Mouse (Mus musculus): ENCODE measurements at regions not wholly inside any gene's neighbourhood (a gene's known extent, or its start where the extent isn't known, plus 50 kb on each side); places are given as distances from the start of the nearest gene placed in this dataset.
A peak's percentile ranks its signal among the peaks of the same experiment; 100 is the strongest.

DNA sequence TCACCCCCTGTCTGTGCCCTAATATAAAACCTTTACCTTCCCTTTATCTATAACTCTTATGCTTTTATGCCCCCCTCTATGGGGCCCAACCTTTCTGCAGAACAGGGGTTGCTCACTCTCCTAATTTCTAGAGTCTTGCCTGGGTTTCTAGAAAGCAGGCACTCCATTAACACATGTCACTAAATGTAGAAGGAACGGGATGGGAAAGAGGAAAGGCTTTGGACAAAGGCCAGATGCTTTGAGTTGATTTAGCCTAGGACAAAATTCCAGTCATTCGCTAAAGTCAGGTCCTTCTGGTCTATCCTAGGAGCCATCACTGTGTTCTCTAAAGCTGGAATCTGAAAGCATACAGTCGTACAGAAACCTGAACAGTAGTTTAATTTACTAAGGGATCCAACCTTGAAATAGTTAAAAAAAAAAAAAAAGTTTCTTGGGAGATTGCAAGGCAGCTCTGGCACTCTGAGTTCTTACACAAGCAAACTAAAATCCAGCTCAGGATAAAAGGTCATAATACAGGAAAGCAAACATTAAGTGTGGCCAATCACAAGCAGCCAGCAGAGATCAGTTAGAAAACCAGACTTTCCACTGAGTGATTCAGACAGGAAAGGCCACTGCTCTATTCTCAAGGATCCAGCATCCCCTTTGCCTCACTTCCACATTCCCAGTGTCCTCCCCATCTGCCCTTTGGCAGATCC lies 109.5 kb downstream of the Ccdc71l start:
- no peak for ATAC-seq (replicated peaks; ENCODE audit: low read depth, poor library complexity, severe bottlenecking)

GRCm38 (mm10) chr12:32488578-32488892 lies 110.0 kb downstream of the Ccdc71l start:
- no peak for ATAC-seq (replicated peaks; ENCODE audit: low read depth, poor library complexity, severe bottlenecking)

DNA sequence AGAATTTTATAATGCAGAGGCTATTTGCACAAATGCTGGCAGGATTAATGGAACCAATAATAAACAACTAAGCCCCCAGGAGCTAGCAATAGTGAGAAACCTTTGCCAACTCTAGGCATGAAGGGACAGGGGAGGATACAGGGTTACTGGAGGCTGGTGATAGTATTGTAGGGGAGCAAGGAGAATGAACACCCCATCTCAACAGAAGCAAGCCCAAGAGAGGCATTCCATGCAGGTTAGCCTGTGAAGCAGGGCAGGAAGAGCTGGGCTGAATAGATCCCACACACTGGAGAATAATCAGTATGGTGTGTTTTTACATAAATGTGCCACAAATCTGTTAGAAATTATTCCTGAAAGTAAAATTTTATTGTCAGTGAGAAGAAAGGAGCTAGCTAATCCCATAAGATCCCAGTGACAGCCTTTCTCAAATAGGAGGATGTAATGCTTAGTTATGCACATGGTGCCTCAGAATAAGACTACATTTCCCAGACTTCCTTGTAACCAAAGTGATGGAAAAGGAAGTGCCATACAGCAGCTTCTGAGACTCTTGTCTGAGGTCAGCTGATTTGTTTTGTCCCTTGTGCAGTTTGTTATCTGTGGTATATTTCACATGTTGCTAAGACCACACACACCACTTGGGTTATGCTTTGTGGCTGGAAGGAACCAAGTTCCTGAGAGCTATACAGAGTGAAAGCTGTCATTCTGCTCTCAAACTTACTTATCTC lies 111.1 kb downstream of the Ccdc71l start:
- ATAC-seq (replicated peaks; ENCODE audit: low read depth, poor library complexity, severe bottlenecking), result peak; percentile 89

DNA sequence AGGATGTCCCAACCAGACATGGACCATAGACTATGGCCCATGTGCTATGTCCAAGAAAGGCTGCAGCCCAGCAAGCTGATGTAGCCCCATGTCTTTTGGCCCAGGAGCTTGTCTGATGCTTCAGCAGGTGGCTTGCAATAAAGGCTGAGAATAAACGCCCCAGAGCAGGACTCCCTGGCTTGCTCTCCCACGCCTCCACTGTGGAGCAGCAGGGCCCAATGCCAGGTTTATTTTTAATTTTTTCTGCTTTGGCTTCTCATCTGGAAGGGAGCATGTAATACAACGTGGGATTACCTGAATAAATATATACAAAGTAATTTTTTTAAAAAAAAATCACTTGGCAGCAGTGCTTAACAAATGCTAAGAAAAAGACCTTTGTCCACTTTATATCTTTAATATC lies 125.7 kb downstream of the Ccdc71l start:
- ATAC-seq (replicated peaks; ENCODE audit: low read depth, poor library complexity, severe bottlenecking), result no peak

- no peak for ATAC-seq (replicated peaks; ENCODE audit: low read depth, poor library complexity, severe bottlenecking)
Observed at GRCm38 (mm10) chr12:32508671-32509070, 130.2 kb downstream of the Ccdc71l start.

DNA sequence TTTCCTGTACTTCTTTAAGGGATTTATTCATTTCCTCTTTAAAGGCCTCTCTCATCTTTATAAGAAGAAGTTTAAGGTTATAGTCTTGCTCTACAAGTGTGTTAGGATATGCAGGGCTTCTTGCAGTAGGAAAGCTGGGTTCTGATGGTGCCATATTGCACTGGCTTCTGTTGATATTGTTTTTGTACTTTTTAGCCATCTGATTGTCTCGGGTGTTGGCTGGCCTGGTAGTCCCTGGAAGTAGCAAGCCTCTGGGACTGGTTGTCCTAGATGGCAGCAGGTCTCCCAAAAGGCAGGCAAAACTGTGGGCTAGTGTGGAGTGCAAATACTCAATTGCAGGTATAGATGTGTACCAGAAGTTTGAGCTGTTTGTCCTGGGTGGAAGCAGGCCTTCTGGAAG lies 147.1 kb downstream of the Ccdc71l start:
- no peak for ATAC-seq (replicated peaks; ENCODE audit: low read depth, poor library complexity, severe bottlenecking)

GRCm38 (mm10) chr12:32531216-32531615 lies 152.7 kb downstream of the Ccdc71l start:
- no peak for ATAC-seq (replicated peaks; ENCODE audit: low read depth, poor library complexity, severe bottlenecking)

GRCm38 (mm10) chr12:32533641-32534040 lies 155.1 kb downstream of the Ccdc71l start:
- ATAC-seq (replicated peaks; ENCODE audit: low read depth, poor library complexity, severe bottlenecking), result no peak

DNA sequence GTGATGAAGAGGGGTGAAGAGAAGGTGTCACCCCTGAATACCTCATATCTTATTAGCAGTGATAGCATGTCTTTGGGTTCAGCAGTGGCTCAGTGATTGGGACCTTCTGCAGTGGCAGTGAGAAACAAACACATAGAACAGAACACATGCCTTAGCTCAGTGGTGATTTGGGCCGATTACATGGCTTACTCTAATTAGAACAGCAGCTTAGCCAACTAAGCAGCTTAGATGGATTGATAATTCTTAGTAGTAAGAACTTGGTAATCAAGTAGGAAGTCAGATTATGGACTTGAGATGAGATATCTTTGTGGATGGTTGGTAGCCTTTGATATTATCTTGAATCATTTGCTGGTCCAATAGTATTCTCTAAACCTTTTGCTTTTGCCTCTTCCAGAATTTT lies 167.0 kb downstream of the Ccdc71l start:
- ATAC-seq (replicated peaks; ENCODE audit: low read depth, poor library complexity, severe bottlenecking), result no peak

- ATAC-seq (replicated peaks; ENCODE audit: low read depth, poor library complexity, severe bottlenecking), result no peak
Observed at GRCm38 (mm10) chr12:32546356-32546755, 167.9 kb downstream of the Ccdc71l start.

DNA sequence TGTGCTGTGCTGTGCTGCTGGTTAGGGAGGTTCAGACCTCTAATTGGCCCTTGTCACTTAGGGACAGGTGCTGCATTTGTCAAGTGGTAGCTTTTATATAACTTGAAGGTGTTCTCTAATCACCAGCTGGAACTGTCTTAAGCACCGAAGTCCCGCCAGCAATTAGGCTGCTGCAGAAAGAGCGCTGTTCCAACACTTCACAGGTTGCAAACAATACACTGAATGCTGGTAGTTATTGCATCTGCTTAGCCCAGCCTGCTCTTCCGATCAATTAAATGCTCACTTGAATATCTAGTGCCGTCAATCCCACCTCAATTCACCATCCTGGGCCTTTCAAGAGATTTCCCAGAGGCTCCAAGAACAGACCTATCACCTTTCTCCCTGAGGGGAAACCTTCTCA lies 175.3 kb downstream of the Ccdc71l start:
- ATAC-seq (replicated peaks; ENCODE audit: low read depth, poor library complexity, severe bottlenecking), result no peak

DNA sequence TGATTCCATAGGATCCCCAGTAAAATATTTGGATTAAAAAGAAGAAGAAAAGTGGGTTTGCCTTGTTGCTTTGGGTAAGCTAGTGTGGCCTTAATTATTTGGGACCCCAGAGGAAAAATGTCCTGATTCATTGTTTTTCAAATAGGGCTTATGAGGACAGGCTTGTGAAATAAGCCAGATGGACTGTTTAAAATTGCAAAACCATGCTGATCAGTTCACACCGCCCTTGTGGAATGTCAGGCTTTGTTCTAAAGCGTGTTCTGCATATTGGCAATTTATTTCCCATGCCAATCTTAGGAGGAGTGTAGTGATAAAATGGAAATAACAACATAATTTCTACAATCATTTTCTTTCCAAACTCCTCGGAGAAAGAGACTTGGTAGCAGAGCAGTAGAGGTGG lies 189.3 kb downstream of the Ccdc71l start:
- ATAC-seq (replicated peaks; ENCODE audit: low read depth, poor library complexity, severe bottlenecking), result no peak

GRCm38 (mm10) chr12:32581304-32581703 lies 202.8 kb downstream of the Ccdc71l start:
- no peak for ATAC-seq (replicated peaks; ENCODE audit: low read depth, poor library complexity, severe bottlenecking)

GRCm38 (mm10) chr12:32602131-32602815 lies 217.1 kb upstream of the Nampt start:
- peak; percentile 98 for ATAC-seq (replicated peaks; ENCODE audit: low read depth, poor library complexity, severe bottlenecking)

GRCm38 (mm10) chr12:32605353-32605752 lies 214.0 kb upstream of the Nampt start:
- ATAC-seq (replicated peaks; ENCODE audit: low read depth, poor library complexity, severe bottlenecking), result no peak

- no peak for ATAC-seq (replicated peaks; ENCODE audit: low read depth, poor library complexity, severe bottlenecking)
Observed at GRCm38 (mm10) chr12:32615000-32615399, 204.3 kb upstream of the Nampt start.

- no peak for ATAC-seq (replicated peaks; ENCODE audit: low read depth, poor library complexity, severe bottlenecking)
Observed at GRCm38 (mm10) chr12:32616086-32616485, 203.3 kb upstream of the Nampt start.

DNA sequence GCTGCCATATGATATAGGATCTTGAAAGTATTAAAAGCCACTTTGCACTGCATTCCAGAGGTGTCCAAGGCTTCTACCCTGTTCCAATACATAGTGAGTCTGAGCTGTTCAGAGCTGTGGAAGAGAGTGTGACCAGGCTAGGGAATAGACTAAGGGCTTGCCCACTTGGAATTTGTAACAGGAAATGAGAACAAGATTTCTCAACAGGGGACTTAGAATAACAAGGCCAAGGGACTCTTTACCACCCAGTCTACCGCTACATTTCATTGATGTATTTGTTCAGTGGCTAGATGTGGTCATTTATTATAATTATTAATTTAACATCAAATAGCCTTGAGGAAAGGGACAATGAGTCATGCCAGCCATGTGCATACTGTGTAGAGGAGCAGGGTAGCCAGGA lies 202.3 kb upstream of the Nampt start:
- no peak for ATAC-seq (replicated peaks; ENCODE audit: low read depth, poor library complexity, severe bottlenecking)

DNA sequence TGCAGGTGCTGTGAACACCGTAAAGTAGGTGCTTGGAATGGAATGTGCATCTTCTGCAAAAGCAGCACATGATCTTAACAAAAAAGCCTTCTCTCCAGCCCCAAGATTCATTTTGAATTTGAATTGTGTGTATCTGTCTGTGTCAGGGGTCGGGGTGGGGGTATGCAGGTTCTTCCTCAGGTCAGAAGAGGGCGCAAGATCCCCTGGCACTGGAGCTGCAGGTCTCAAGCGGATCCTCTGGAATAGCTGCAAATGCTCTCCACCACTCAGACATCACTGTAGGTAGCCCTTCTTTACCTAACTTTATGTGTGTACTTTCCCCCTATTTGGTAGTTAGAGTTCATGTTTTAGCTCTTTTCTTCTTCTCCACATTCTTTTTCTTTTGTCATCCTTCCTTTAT lies 199.5 kb upstream of the Nampt start:
- ATAC-seq (replicated peaks; ENCODE audit: low read depth, poor library complexity, severe bottlenecking), result no peak

DNA sequence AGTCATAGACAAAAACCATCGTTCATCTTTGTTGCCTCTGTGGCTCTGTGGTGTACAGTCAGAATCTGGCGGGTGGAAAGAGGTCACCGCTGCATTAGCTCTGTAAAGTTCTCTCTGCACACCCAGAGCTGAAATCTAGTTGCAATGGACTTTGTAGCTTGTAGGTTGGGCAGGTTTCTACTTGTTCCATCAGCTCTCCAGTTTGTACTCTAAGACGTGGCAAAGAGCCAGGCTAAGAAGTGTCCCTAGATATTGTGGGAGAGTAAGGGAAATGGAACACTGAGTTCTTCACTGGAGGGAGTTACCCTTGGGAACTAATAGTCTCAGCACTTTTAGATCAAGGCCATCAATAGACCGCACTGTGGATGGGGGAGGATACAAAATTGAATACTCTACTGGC lies 197.6 kb upstream of the Nampt start:
- no peak for ATAC-seq (replicated peaks; ENCODE audit: low read depth, poor library complexity, severe bottlenecking)

DNA sequence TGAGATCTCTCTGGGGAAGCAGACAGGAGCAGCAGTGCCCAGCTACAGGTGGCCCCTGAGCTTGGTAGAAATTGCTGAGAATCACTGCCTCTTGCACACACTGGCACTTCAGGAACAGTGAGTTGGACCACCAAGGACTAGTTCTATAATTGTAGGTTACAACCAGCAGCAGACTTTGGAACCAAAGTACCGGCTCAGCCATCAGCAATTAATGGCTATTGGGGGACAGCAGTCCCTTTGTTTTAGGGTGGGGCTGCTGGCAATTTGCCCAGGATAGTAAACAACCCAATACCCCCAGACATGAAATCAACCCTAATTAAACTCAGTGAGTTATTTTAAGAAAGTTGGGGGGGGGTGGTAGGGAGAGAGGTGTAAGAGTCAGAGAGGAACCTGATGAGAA lies 190.8 kb upstream of the Nampt start:
- no peak for ATAC-seq (replicated peaks; ENCODE audit: low read depth, poor library complexity, severe bottlenecking)

Measured in common myeloid progenitor, adult 5-6 weeks (primary cell).